Comparison of ENCODE assay signal across 23 mouse cellular contexts in genomic region chr11:58249203-58249981, GRCm38 (mm10). TPM values are rescaled to one million over a fixed set of nuclear protein-coding genes. Genes with fewer than 3 reads are reported as not detected.
"Had no signal": no experiment of that assay in that cellular context is flagged by ENCODE, and none has a peak within 500 bp of the region (broad histone marks: within the 10 kb centered on the region; RNA-seq: fewer than 3 reads in every experiment).

No protein-coding gene starts in this region.

- H3K27me3 ChIP-seq: midbrain, embryonic 12.5 days; neural tube, embryonic 13.5 days; neural tube, embryonic 15.5 days had no signal

- ATAC-seq: midbrain, embryonic 16.5 days had no signal

- H3K9me3 ChIP-seq: midbrain, embryonic 10.5 days; midbrain, embryonic 12.5 days; neural tube, embryonic 13.5 days; neural tube, embryonic 15.5 days had no signal

- H3K4me2 ChIP-seq: lung, embryonic 14.5 days; midbrain, embryonic 12.5 days; neural tube, embryonic 13.5 days; neural tube, embryonic 15.5 days had no signal

- H3K4me1 ChIP-seq: midbrain, embryonic 10.5 days; midbrain, embryonic 12.5 days; neural tube, embryonic 13.5 days had no signal

- DNase-seq: lung, adult 18-20 months; lung, embryonic 14.5 days; lung, postnatal 10 days; lung, postnatal 4 days; midbrain, embryonic 14.5 days; retina, postnatal 1 day; right cerebral cortex, adult 18-20 months; right cerebral cortex, postnatal 25 days; right cerebral cortex, postnatal 4 days; spleen, adult 18-20 months; thymus, adult 2 months; thymus, postnatal 25 days; thymus, postnatal 4 days had no signal

- H3K4me3 ChIP-seq: midbrain, embryonic 10.5 days; midbrain, embryonic 12.5 days; myocyte; neural tube, embryonic 13.5 days; neural tube, embryonic 15.5 days had no signal

- H3K27ac ChIP-seq: midbrain, embryonic 10.5 days; midbrain, embryonic 12.5 days; neural tube, embryonic 13.5 days; neural tube, embryonic 15.5 days had no signal

- H3K36me3 ChIP-seq: midbrain, embryonic 10.5 days; midbrain, embryonic 12.5 days; neural tube, embryonic 13.5 days; neural tube, embryonic 15.5 days had no signal

- H3K9ac ChIP-seq: lung, embryonic 14.5 days; midbrain, embryonic 12.5 days; neural tube, embryonic 13.5 days; neural tube, embryonic 15.5 days had no signal

RNA-seq across cellular contexts. Expression of gene 4930438A08Rik, which starts 25.2 kb away (rescaled TPM):
- total RNA-seq: megakaryocyte-erythroid progenitor cell, adult 5-6 weeks had no signal
- polyA plus RNA-seq: lung, embryonic 14.5 days; lung, embryonic 16.5 days; midbrain, embryonic 10.5 days; midbrain, embryonic 14.5 days; midbrain, embryonic 16.5 days; neural tube, embryonic 11.5 days; neural tube, embryonic 13.5 days; neural tube, embryonic 15.5 days; stomach, embryonic 14.5 days had no signal
